Mouse (Mus musculus): ENCODE data around the gene E130308A19Rik. TPM values are rescaled to one million over a fixed set of nuclear protein-coding genes. Genes with fewer than 3 reads are reported as not detected.

Gene E130308A19Rik
- total RNA-seq, 2 experiments from 2014 or later: 10.9 to 13.1 TPM

- intact Hi-C loops (cut with DNase I): loop anchor here (5.0 to 10.0 kb wide), 3 partner anchors 138 to 236 kb away; no protein-coding TSS in a partner anchor
- peak in 1 of 2 experiments; percentile 3 for DNase-seq (ENCODE audit: low spot score in 2 of 2)
Observed at GRCm38 (mm10) chr4:59629076-59629874, 3.3 kb downstream of the E130308A19Rik start.

GRCm38 (mm10) chr4:59630122-59630521 is 4.1 kb downstream of the E130308A19Rik start:
- intact Hi-C loops (cut with DNase I): no loop called here
- no peak for DNase-seq (ENCODE audit: low spot score in 2 of 2)

DNA sequence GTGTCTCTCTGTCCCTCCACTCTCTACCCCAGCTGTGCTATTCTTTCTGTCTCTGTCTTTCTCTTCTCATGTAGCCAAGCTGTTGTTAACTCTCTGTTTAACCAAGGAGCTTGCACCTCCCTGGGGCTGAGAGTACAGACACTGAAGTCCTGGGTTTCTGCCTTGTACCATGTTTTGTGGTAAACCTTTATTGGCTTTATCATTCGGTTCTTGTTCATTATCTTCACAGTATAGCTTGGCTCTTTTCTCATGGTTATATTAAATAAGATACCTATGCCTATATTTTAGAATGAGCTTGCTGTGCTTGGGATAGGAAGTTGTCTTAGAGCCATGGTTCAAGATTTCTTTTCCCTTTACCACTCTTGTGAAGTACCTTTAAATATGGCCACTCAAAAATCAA is 8.5 kb downstream of the E130308A19Rik start:
- intact Hi-C loops (cut with DNase I): no loop called here

DNA sequence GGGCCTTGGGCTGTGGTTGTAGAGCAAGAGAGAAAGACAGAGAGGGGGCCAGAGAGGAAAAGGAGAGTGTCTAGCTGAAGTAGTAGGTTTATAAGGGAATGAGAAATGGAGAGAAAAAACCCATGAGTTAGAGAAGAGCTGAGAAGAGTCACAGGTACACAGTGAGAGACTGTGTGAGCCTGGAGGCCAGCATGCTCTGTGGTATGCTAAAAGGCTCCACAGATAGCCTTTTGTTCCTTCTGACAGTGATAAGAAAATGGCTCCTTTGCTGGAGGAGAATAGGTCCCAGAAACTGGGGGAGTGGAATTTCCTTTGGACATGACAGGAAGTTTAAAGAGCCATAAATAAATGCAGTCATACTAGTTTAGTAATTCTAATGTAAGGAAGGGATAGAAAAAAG is 13.2 kb downstream of the E130308A19Rik start:
- DNase-seq (ENCODE audit: low spot score in 2 of 2): no peak
- intact Hi-C loops (cut with DNase I): no loop called here

More for the DNA sequence above, 8.5 kb downstream of the E130308A19Rik start:
- DNase-seq (ENCODE audit: low spot score in 2 of 2): no peak

GRCm38 (mm10) chr4:59640720-59641119 is 14.7 kb downstream of the E130308A19Rik start:
- no peak for DNase-seq (ENCODE audit: low spot score in 2 of 2)
- intact Hi-C loops (cut with DNase I): no loop called here

DNA sequence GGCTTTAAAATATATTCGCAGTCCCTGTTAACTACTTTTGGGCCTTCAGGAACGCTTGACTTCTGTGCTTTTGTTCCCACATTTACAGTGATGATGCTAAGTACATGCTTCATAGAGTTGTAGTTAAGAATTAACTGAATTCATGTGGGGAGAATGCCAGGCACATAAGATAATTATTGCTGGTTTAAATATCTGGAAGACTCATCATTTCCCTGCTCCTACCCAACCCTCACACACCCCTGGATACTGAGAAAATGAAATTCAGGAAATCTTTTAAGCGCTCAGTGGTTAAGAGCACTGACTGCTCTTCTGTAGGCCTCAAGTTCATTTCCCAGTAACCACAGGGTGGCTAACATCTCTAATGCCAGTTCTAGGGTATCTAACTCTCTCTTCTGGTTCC is 16.0 kb downstream of the E130308A19Rik start:
- intact Hi-C loops (cut with DNase I): no loop called here

GRCm38 (mm10) chr4:59642657-59643056 is 16.6 kb downstream of the E130308A19Rik start:
- intact Hi-C loops (cut with DNase I): no loop called here
- DNase-seq (ENCODE audit: low spot score in 2 of 2): no peak

More for the DNA sequence above, 16.0 kb downstream of the E130308A19Rik start:
- DNase-seq (ENCODE audit: low spot score in 2 of 2): no peak

- no peak for DNase-seq (ENCODE audit: low spot score in 2 of 2)
- intact Hi-C loops (cut with DNase I): no loop called here
Observed at GRCm38 (mm10) chr4:59644431-59644830, 18.4 kb downstream of the E130308A19Rik start.

DNA sequence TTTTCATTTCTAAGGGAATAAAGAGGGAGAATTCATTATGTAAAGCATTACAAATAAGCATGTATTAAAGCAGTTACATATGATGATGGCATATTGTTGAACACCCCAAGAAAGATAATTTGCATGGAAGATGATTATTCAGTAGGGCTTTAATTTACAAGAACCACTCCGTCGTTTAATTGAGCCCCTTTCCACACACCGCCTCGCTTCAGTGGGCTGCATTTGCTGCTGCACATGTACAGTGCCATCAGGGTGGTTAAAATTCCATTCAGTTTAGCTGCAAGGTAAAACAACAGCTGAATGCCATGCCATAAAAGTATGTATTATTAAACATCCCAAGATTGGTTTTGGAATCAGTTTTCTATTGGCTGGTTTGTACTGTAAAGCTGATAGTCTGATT is 19.0 kb downstream of the E130308A19Rik start:
- intact Hi-C loops (cut with DNase I): no loop called here
- no peak for DNase-seq (ENCODE audit: low spot score in 2 of 2)

GRCm38 (mm10) chr4:59645610-59646009 is 19.6 kb downstream of the E130308A19Rik start:
- DNase-seq (ENCODE audit: low spot score in 2 of 2): no peak
- intact Hi-C loops (cut with DNase I): no loop called here

GRCm38 (mm10) chr4:59646020-59646696 is 20.1 kb downstream of the E130308A19Rik start:
- no peak for DNase-seq (ENCODE audit: low spot score in 2 of 2)
- intact Hi-C loops (cut with DNase I): no loop called here

GRCm38 (mm10) chr4:59649119-59649518 is 23.1 kb downstream of the E130308A19Rik start:
- intact Hi-C loops (cut with DNase I): no loop called here
- DNase-seq (ENCODE audit: low spot score in 2 of 2): no peak

DNA sequence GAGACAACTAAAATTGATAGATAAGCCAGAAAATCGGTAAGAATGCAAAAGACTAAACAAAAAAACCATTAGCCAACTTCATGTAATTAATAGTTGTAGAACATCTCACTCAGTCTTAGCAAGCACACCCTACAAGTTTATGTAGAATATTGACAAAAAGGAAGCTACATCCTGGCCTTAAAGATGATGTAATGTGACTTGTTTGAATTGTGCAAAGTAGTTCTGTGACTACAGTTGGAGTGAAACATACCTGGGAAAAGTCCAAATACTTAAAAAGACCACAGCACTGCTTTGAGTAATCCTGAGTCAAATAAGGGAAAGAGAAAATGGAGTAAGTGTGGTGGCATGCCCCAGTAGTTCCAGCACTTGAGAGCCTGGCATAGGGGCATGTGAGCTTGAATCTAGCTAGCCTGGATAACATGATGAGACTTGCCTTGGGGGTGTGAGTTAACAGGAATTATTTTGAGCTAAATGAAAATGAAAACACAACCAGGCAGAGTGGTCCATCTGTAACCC is 26.2 kb downstream of the E130308A19Rik start:
- no peak for DNase-seq (ENCODE audit: low spot score in 2 of 2)
- intact Hi-C loops (cut with DNase I): no loop called here

GRCm38 (mm10) chr4:59656061-59656642 is 30.1 kb downstream of the E130308A19Rik start:
- intact Hi-C loops (cut with DNase I): no loop called here
- DNase-seq (ENCODE audit: low spot score in 2 of 2): no peak

GRCm38 (mm10) chr4:59662163-59662562 is 36.2 kb downstream of the E130308A19Rik start:
- intact Hi-C loops (cut with DNase I): no loop called here
- no peak for DNase-seq (ENCODE audit: low spot score in 2 of 2)

- intact Hi-C loops (cut with DNase I): no loop called here
- DNase-seq (ENCODE audit: low spot score in 2 of 2): no peak
Observed at GRCm38 (mm10) chr4:59663451-59663850, 37.4 kb downstream of the E130308A19Rik start.

- peak; percentile 28 to 31 for DNase-seq (ENCODE audit: low spot score in 2 of 2)
- intact Hi-C loops (cut with DNase I): no loop called here
Observed at GRCm38 (mm10) chr4:59666550-59667317, 40.7 kb downstream of the E130308A19Rik start.

- intact Hi-C loops (cut with DNase I): no loop called here
- no peak for DNase-seq (ENCODE audit: low spot score in 2 of 2)
Observed at GRCm38 (mm10) chr4:59668050-59668449, 42.0 kb downstream of the E130308A19Rik start.

- intact Hi-C loops (cut with DNase I): no loop called here
- no peak for DNase-seq (ENCODE audit: low spot score in 2 of 2)
Observed at GRCm38 (mm10) chr4:59669131-59669530, 43.1 kb downstream of the E130308A19Rik start.

GRCm38 (mm10) chr4:59670015-59670414 is 44.0 kb downstream of the E130308A19Rik start:
- DNase-seq (ENCODE audit: low spot score in 2 of 2): peak in 1 of 2 experiments; percentile 37

More at GRCm38 (mm10) chr4:59670015-59670414, 44.0 kb downstream of the E130308A19Rik start:
- intact Hi-C loops (cut with DNase I): no loop called here

All from left cerebral cortex, postnatal 25 days (tissue).